Mouse (Mus musculus): ENCODE data around the gene Lenep. TPM values are rescaled to one million over a fixed set of nuclear protein-coding genes. Genes with fewer than 3 reads are reported as not detected.
A peak's percentile ranks its signal among the peaks of the same experiment; 100 is the strongest.

The Lenep gene
- polyA plus RNA-seq, 1 experiment from 2014 or later, result 0.16 TPM

DNA sequence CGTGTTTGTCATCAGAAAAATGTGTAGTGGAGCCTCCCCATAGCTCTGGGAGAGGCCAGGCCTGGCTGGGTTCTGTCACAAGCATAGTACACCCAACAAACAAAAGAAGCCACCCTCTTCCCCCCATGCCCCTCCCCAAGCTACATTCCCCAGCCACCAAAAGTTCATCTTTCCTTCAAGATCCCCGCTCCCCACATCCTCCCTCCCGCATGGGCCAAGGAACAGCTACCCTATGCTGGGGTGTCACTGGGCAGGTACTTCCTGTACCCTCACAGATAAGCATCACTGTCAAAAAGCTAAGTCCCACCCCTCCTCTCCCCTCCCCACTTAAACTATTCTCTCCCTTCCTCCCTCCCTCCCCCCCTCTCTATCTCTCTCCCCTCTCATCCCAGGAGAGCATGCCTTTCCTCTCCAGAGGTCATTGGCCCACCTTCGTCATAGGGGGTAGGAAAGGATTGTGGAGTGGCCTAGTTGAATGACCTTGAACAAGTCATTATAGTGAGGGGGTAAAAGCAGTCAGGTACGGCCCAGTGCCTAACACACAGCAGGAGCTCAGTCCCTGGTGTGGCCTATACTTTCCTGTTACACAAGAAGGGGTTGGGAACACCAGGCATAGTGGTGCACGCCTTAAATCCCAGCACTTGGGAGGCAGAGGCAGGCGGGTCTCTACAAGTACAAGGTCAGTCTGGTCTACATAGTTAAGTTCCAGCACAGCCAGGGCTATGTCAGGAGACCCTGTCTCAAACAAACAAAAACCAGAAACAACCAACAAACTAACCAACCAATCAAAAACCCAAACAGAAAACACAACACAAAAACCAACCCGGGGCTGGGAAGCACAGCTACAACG lies 20.3 kb downstream of the Lenep start:
- DNase-seq (ENCODE audit: low spot score), result no peak
- no peak overlapping the region for H3K4me2 ChIP-seq (ENCODE audit: low read length)
- WGBS, result 83% methylated on average over 9 of the region's 9 CpGs
- H3K9me3 ChIP-seq (replicated peaks; ENCODE audit: low read length), result no peaks in the 10 kb centered on the region
- no peak overlapping the region for H3K27ac ChIP-seq
- H3K27me3 ChIP-seq (ENCODE audit: insufficient read depth, low read length), result no peaks in the 10 kb centered on the region
- H3K36me3 ChIP-seq (ENCODE audit: insufficient read depth, low read length), result 0 out of 2 replicates have a peak, but pooled peaks cover 12% of the 10 kb centered on the region
- no peak overlapping the region for H3K4me3 ChIP-seq (replicated peaks; ENCODE audit: low read depth, low read length)
- H3K9ac ChIP-seq (ENCODE audit: low read depth, low read length), result no peak overlapping the region
- TF ChIP-seq CTCF (IDR thresholded peaks at IDR 0.05; ENCODE audit: low read depth), result no peak
- no peak for ATAC-seq (replicated peaks; ENCODE audit: low FRiP score, low read depth)
- H3K4me1 ChIP-seq (replicated peaks; ENCODE audit: insufficient read depth, low read length), result peaks cover 8% of the 10 kb centered on the region; the same call in 1 of the 2 replicates

- H3K36me3 ChIP-seq (ENCODE audit: insufficient read depth, low read length), result 0 out of 2 replicates have a peak, but pooled peaks cover 12% of the 10 kb centered on the region
- ATAC-seq (replicated peaks; ENCODE audit: low FRiP score, low read depth) (no peak), DNase-seq (ENCODE audit: low spot score) (no peak)
- H3K9ac ChIP-seq (ENCODE audit: low read depth, low read length), result no peak overlapping the region
- WGBS, result 84% methylated on average over 11 of the region's 11 CpGs
- H3K4me2 ChIP-seq (ENCODE audit: low read length), result no peak overlapping the region
- no peak overlapping the region for H3K4me3 ChIP-seq (replicated peaks; ENCODE audit: low read depth, low read length)
- H3K9me3 ChIP-seq (replicated peaks; ENCODE audit: low read length), result no peaks in the 10 kb centered on the region
- no peaks in the 10 kb centered on the region for H3K27me3 ChIP-seq (ENCODE audit: insufficient read depth, low read length)
- H3K27ac ChIP-seq, result no peak overlapping the region
- H3K4me1 ChIP-seq (replicated peaks; ENCODE audit: insufficient read depth, low read length), result peaks cover 4% of the 10 kb centered on the region; the same call in 1 of the 2 replicates
- no peak for TF ChIP-seq CTCF (IDR thresholded peaks at IDR 0.05; ENCODE audit: low read depth)
Observed at GRCm38 (mm10) chr3:89381233-89381632, 21.4 kb downstream of the Lenep start.

- H3K4me1 ChIP-seq (replicated peaks; ENCODE audit: insufficient read depth, low read length), result peaks cover 4% of the 10 kb centered on the region; the same call in 1 of the 2 replicates
- no peak for TF ChIP-seq CTCF (IDR thresholded peaks at IDR 0.05; ENCODE audit: low read depth)
- H3K36me3 ChIP-seq (ENCODE audit: insufficient read depth, low read length), result 0 out of 2 replicates have a peak, but pooled peaks cover 12% of the 10 kb centered on the region
- no peak overlapping the region for H3K27ac ChIP-seq
- H3K9ac ChIP-seq (ENCODE audit: low read depth, low read length), result no peak overlapping the region
- no peaks in the 10 kb centered on the region for H3K9me3 ChIP-seq (replicated peaks; ENCODE audit: low read length)
- no peak overlapping the region for H3K4me2 ChIP-seq (ENCODE audit: low read length)
- no peak overlapping the region for H3K4me3 ChIP-seq (replicated peaks; ENCODE audit: low read depth, low read length)
- ATAC-seq (replicated peaks; ENCODE audit: low FRiP score, low read depth) (no peak), DNase-seq (ENCODE audit: low spot score) (no peak)
- no peaks in the 10 kb centered on the region for H3K27me3 ChIP-seq (ENCODE audit: insufficient read depth, low read length)
- WGBS, result 94% methylated on average over 18 of the region's 18 CpGs
Observed at GRCm38 (mm10) chr3:89380711-89381110, 21.9 kb downstream of the Lenep start.

DNA sequence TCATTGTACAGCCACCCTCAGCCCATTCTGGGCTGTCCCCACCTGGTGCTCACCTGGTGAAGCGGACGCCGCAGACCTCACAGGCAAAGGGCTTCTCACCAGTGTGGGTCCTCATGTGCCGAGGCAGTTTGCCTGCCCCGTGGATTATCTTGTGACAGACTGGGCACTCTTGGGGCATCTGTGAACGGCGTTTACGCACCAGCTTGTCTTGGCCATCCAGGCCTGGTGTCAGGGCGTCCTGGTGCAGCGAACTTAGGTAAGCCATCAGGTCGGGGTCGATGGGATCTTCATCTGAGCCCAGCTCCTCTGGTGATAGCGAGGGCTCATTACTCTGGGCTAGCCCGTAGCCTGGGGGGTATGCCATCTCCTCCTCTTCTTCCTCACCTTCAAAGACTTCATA lies 22.3 kb downstream of the Lenep start:
- WGBS, result 95% methylated on average over 14 of the region's 14 CpGs
- H3K9ac ChIP-seq (ENCODE audit: low read depth, low read length), result no peak overlapping the region
- H3K4me2 ChIP-seq (ENCODE audit: low read length), result no peak overlapping the region
- TF ChIP-seq CTCF (IDR thresholded peaks at IDR 0.05; ENCODE audit: low read depth), result no peak
- peaks cover 4% of the 10 kb centered on the region; the same call in 1 of the 2 replicates for H3K4me1 ChIP-seq (replicated peaks; ENCODE audit: insufficient read depth, low read length)
- no peak for DNase-seq (ENCODE audit: low spot score)
- ATAC-seq (replicated peaks; ENCODE audit: low FRiP score, low read depth), result no peak
- no peak overlapping the region for H3K27ac ChIP-seq
- no peaks in the 10 kb centered on the region for H3K9me3 ChIP-seq (replicated peaks; ENCODE audit: low read length)
- 0 out of 2 replicates have a peak, but pooled peaks cover 12% of the 10 kb centered on the region for H3K36me3 ChIP-seq (ENCODE audit: insufficient read depth, low read length)
- H3K4me3 ChIP-seq (replicated peaks; ENCODE audit: low read depth, low read length), result no peak overlapping the region
- no peaks in the 10 kb centered on the region for H3K27me3 ChIP-seq (ENCODE audit: insufficient read depth, low read length)

DNA sequence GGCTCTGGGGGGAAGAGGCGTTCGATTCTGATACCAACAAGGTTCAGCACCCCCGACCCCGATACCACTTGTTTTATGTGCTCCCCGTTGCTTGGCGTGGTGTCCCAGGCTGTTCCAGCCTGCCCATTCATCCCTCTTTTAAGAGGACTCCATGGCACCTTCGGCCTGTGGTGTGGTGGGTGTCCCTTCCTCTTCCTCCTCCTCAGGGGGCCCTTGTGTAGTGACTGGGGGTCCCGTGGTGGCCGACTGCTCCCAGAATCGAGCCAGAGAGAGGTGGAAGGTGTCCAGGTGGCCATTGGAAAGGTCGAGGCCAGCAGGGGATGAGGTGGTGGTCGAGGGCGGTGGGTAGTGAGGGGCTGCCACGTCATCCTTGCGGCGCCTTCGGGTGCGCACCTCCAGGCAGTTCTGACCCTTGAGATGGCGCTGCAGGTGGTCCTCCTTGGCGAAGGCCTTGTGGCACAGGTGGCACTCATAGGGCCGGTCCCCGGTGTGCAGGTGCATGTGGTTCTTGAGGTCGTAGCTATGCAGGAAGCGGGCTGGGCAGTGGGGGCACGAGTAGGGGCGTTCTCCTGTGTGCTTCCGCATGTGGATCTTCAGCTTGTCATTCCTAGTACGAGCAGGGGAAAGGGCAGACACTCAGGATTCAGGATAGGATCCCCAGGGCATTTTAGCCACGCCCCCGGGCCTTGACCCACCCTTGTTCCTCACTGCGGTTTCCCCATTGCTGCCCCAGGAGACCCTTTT lies 23.0 kb downstream of the Lenep start:
- WGBS, result 89% methylated on average over 28 of the region's 31 CpGs
- H3K4me2 ChIP-seq (ENCODE audit: low read length), result no peak overlapping the region
- no peak for TF ChIP-seq CTCF (IDR thresholded peaks at IDR 0.05; ENCODE audit: low read depth)
- DNase-seq (ENCODE audit: low spot score) (no peak), ATAC-seq (replicated peaks; ENCODE audit: low FRiP score, low read depth) (no peak)
- H3K4me3 ChIP-seq (replicated peaks; ENCODE audit: low read depth, low read length), result 0 out of 2 replicates have a peak overlapping the region, but pooled peaks have one; percentile 42
- H3K27me3 ChIP-seq (ENCODE audit: insufficient read depth, low read length), result no peaks in the 10 kb centered on the region
- H3K9ac ChIP-seq (ENCODE audit: low read depth, low read length), result no peak overlapping the region
- no peak overlapping the region for H3K27ac ChIP-seq
- peaks cover 4% of the 10 kb centered on the region; the same call in 1 of the 2 replicates for H3K4me1 ChIP-seq (replicated peaks; ENCODE audit: insufficient read depth, low read length)
- no peaks in the 10 kb centered on the region for H3K9me3 ChIP-seq (replicated peaks; ENCODE audit: low read length)
- 0 out of 2 replicates have a peak, but pooled peaks cover 12% of the 10 kb centered on the region for H3K36me3 ChIP-seq (ENCODE audit: insufficient read depth, low read length)
